Mouse (Mus musculus) embryonic fibroblast, embryonic 13.5 days (primary cell): ENCODE results near the gene Riox1. TPM values are rescaled to one million over a fixed set of nuclear protein-coding genes. Genes with fewer than 3 reads are reported as not detected.
"Not testable (repeated sequence)": the region's sequence is repeated elsewhere in the genome, so short reads cannot be mapped to it uniquely, and the experiment has no call there.

Experiments used
- H3K27ac ChIP-seq: 2 replicates; pipeline ENCODE4 v1.5.1; 2012; ENCODE audit warnings: low read length, control low read depth, inconsistent platforms; ENCODE audit not compliant: insufficient read depth
- H3K4me1 ChIP-seq: 2 replicates; pipeline ENCODE4 v1.6.1; 2011; ENCODE audit warnings: low read length; ENCODE audit not compliant: control insufficient read depth, insufficient read depth
- H3K4me3 ChIP-seq: 2 replicates; pipeline ENCODE4 v1.5.1; 2011; ENCODE audit warnings: mild to moderate bottlenecking, control low read depth, low read length; ENCODE audit not compliant: insufficient read depth
- CTCF ChIP-seq: IDR thresholded peaks from 2 replicates; pipeline ENCODE4 v1.5.1; 2011; ENCODE audit warnings: mild to moderate bottlenecking, control low read depth, low read length, moderate library complexity, borderline replicate concordance; ENCODE audit not compliant: insufficient read depth
- POLR2A ChIP-seq: IDR thresholded peaks from 2 replicates; pipeline ENCODE4 v1.6.1; 2011; ENCODE audit warnings: low read depth, mild to moderate bottlenecking, control low read depth, low read length, moderate library complexity
- polyA plus RNA-seq: library from polyadenylated mRNA; stranded (reverse); fragments of >200 nt; gene quantifications from 2 replicates; pipeline ENCODE4 v1.2.4, GENCODE M21; 2011; ENCODE audit warnings: low read depth; ENCODE audit not compliant: missing spikeins, insufficient read length

Gene Riox1
- polyA plus RNA-seq, 1 experiment = 6.5 TPM

GRCm38 (mm10) chr12:83984752-83985151 is 34.3 kb downstream of the Riox1 start, which contains the start of gene Heatr4:
Gene Heatr4, minus strand, starts transcription at chr12:83984852.
- Histone ChIP-seq H3K4me1 (peaks cover 2% of the 10 kb centered on the region; the same call in 1 of the 2 replicates), H3K27ac (no peak within 1 kb of the TSS), H3K4me3 (no peak within 1 kb of the TSS)
- no peak for TF ChIP-seq CTCF
- TF ChIP-seq POLR2A = no peak

- Histone ChIP-seq H3K27ac (peak overlapping the region; percentile 82), H3K4me1 (peaks cover 2% of the 10 kb centered on the region; the same call in 1 of the 2 replicates), H3K4me3 (peak overlapping the region; percentile 37)
- TF ChIP-seq POLR2A = no peak
- TF ChIP-seq CTCF = no peak
These were observed 36.8 kb downstream of the Riox1 start for GRCm38 (mm10) chr12:83987242-83987582.

- Histone ChIP-seq H3K4me1 (peaks cover 2% of the 10 kb centered on the region; the same call in 1 of the 2 replicates), H3K27ac (peak within 1 kb of the TSS; percentile 82)
- TF ChIP-seq POLR2A (peak; percentile 78), CTCF (peak; percentile 31; the same call in 1 of the 2 replicates)
These were observed 37.4 kb downstream of the Riox1 start, which contains the start of gene Acot2 for GRCm38 (mm10) chr12:83987583-83988441. Gene Acot2, plus strand, starts transcription at chr12:83987861.

GRCm38 (mm10) chr12:83988483-83988882 is 38.1 kb downstream of the Riox1 start:
- no peak for TF ChIP-seq POLR2A
- TF ChIP-seq CTCF = no peak
- peaks cover 2% of the 10 kb centered on the region; the same call in 1 of the 2 replicates for H3K4me1 ChIP-seq
- peak overlapping the region; percentile 37 for H3K4me3 ChIP-seq
- no peak overlapping the region; the same call in 1 of the 2 replicates for H3K27ac ChIP-seq

More at GRCm38 (mm10) chr12:83987583-83988441, 37.4 kb downstream of the Riox1 start, which contains the start of gene Acot2:
- H3K4me3 ChIP-seq = peak within 1 kb of the TSS; percentile 37

GRCm38 (mm10) chr12:83989378-83989777 is 39.0 kb downstream of the Riox1 start:
- TF ChIP-seq POLR2A = no peak
- no peak for TF ChIP-seq CTCF
- H3K4me3 ChIP-seq = no peak overlapping the region
- no peak overlapping the region for H3K27ac ChIP-seq
- H3K4me1 ChIP-seq = peaks cover 2% of the 10 kb centered on the region; the same call in 1 of the 2 replicates

GRCm38 (mm10) chr12:83997221-83997620 is 46.8 kb downstream of the Riox1 start:
- Histone ChIP-seq H3K4me3 (no peak overlapping the region), H3K27ac (no peak overlapping the region), H3K4me1 (no peaks in the 10 kb centered on the region; the same call in 1 of the 2 replicates)
- TF ChIP-seq POLR2A (no peak), CTCF (no peak)

GRCm38 (mm10) chr12:83998341-83999107 is 48.1 kb downstream of the Riox1 start:
- TF ChIP-seq POLR2A (no peak), CTCF (no peak)
- Histone ChIP-seq H3K4me3 (no peak overlapping the region), H3K4me1 (no peaks in the 10 kb centered on the region; the same call in 1 of the 2 replicates), H3K27ac (no peak overlapping the region)

GRCm38 (mm10) chr12:83999237-83999636 is 48.8 kb downstream of the Riox1 start:
- H3K4me1 ChIP-seq, H3K4me3 ChIP-seq, H3K27ac ChIP-seq: not testable (repeated sequence)

GRCm38 (mm10) chr12:84000418-84000817 is 50.0 kb downstream of the Riox1 start:
- Histone ChIP-seq H3K27ac (no peak overlapping the region), H3K4me3 (no peak overlapping the region), H3K4me1 (no peaks in the 10 kb centered on the region; the same call in 1 of the 2 replicates)
- TF ChIP-seq POLR2A = no peak
- TF ChIP-seq CTCF = no peak

Other genes with a start within 250 kb of the Riox1 start
- 0.21 and 0.42 TPM in 2 replicates for gene Papln, start 187.0 kb upstream of the Riox1 start, polyA plus RNA-seq
- gene Numb, start 28.7 kb upstream of the Riox1 start, polyA plus RNA-seq = 23.6 and 26.7 TPM in 2 replicates
- not detected in 2 replicates for gene Heatr4, start 34.2 kb downstream of the Riox1 start, polyA plus RNA-seq
- 19.7 and 28.9 TPM in 2 replicates for gene Acot2, start 37.3 kb downstream of the Riox1 start, polyA plus RNA-seq
- gene Acot1, start 58.9 kb downstream of the Riox1 start, polyA plus RNA-seq = 7.0 and 12.4 TPM in 2 replicates
- gene Acot4, start 87.8 kb downstream of the Riox1 start, polyA plus RNA-seq = 0.23 and 0.37 TPM in 2 replicates
- not detected in 2 replicates for gene Gm49366, start 88.3 kb downstream of the Riox1 start, polyA plus RNA-seq
- not detected in 2 replicates for gene Acot3, start 101.5 kb downstream of the Riox1 start, polyA plus RNA-seq
- gene Acot5, start 118.7 kb downstream of the Riox1 start, polyA plus RNA-seq = not detected in 2 replicates
- 3.1 and 4.4 TPM in 2 replicates for gene Acot6, start 150.0 kb downstream of the Riox1 start, polyA plus RNA-seq
- 14.4 and 21.6 TPM in 2 replicates for gene Dnal1, start 163.8 kb downstream of the Riox1 start, polyA plus RNA-seq
- 0.30 and 0.35 TPM in 2 replicates for gene Pnma1, start 197.9 kb downstream of the Riox1 start, polyA plus RNA-seq